Mouse (Mus musculus) CH12.LX (cell line): ENCODE data around the gene Atp6v1fnb. TPM values are rescaled to one million over a fixed set of nuclear protein-coding genes. Genes with fewer than 3 reads are reported as not detected.

Experiments
- DNase-seq: peaks from one replicate; pipeline ENCODE4 v3.0.0-alpha.2; 2013; ENCODE audit errors: extremely low read depth
- H3K27ac ChIP-seq: 2 replicates; pipeline ENCODE4 v1.5.1; 2012; ENCODE audit warnings: low read depth, mild to moderate bottlenecking, control low read depth, moderate library complexity; ENCODE audit not compliant: insufficient read depth
- H3K27me3 ChIP-seq: replicated peaks from 2 replicates; pipeline ENCODE3; 2012; ENCODE audit warnings: inconsistent platforms
- H3K36me3 ChIP-seq, 2 experiments: replicated peaks in 1 of 2; 2 replicates each; pipeline versions ENCODE3 to v1.6.1; 2012; ENCODE audit warnings: inconsistent platforms in 1 of 2, low read length in 1 of 2, mild to moderate bottlenecking in 1 of 2, mixed read lengths in 1 of 2, moderate library complexity in 1 of 2; ENCODE audit not compliant: control insufficient read depth in 1 of 2, insufficient read depth in 1 of 2
- H3K4me1 ChIP-seq, 2 experiments: 2 replicates each; pipeline ENCODE4 v1.6.1; 2012; ENCODE audit warnings: inconsistent platforms in 1 of 2, moderate library complexity in 1 of 2; ENCODE audit not compliant: insufficient read depth in 2 of 2, control insufficient read depth in 1 of 2
- H3K4me2 ChIP-seq: 2 replicates; pipeline ENCODE4 v1.6.1; 2012; ENCODE audit warnings: low read depth, mild to moderate bottlenecking, control low read depth; ENCODE audit not compliant: poor library complexity, insufficient read depth, severe bottlenecking
- H3K4me3 ChIP-seq, 3 experiments: fragments of 150-350 bp in 1 of 3; sonication (generic) in 1 of 3; replicated peaks in 1 of 3; 2 replicates each; pipeline versions ENCODE3 to v1.5.1; 2011 to 2012; ENCODE audit warnings: low read depth in 2 of 3, low read length in 2 of 3, mild to moderate bottlenecking in 2 of 3, moderate library complexity in 2 of 3, control low read depth in 1 of 3, improper control_type of control experiment in 1 of 3, inconsistent platforms in 1 of 3, mixed read lengths in 1 of 3; ENCODE audit not compliant: poor library complexity in 1 of 3
- H3K79me2 ChIP-seq: replicated peaks from 2 replicates; pipeline ENCODE4 v1.6.1; 2012; ENCODE audit warnings: mild to moderate bottlenecking, moderate library complexity; ENCODE audit not compliant: control insufficient read depth, poor library complexity, insufficient read depth, severe bottlenecking; ENCODE audit errors: extremely low read depth
- H3K9ac ChIP-seq: 2 replicates; pipeline ENCODE4 v1.6.1; 2012; ENCODE audit warnings: low read depth, mild to moderate bottlenecking, control low read depth, moderate library complexity; ENCODE audit not compliant: insufficient read depth
- H3K9me3 ChIP-seq: replicated peaks from 2 replicates; pipeline ENCODE3; 2012; ENCODE audit warnings: low read length, inconsistent platforms, mixed read lengths
- BHLHE40 ChIP-seq: IDR thresholded peaks from 2 replicates; pipeline ENCODE4 v1.6.1; 2011; ENCODE audit warnings: mild to moderate bottlenecking, low read depth, low read length, improper control_type of control experiment
- CHD1 ChIP-seq: IDR thresholded peaks from 2 replicates; pipeline ENCODE4 v1.6.1; 2012; ENCODE audit warnings: low read depth, low read length, improper control_type of control experiment, inconsistent platforms
- CHD2 ChIP-seq: IDR thresholded peaks from 2 replicates; pipeline ENCODE4 v1.6.1; 2011; ENCODE audit warnings: low read length, improper control_type of control experiment
- CTCF ChIP-seq, 2 experiments: IDR thresholded peaks in 1 of 2; conservative IDR thresholded peaks in 1 of 2; 2 replicates each; pipeline ENCODE4 v1.5.1; 2011 to 2012; ENCODE audit warnings: low read depth in 2 of 2, low read length in 2 of 2, improper control_type of control experiment in 1 of 2, inconsistent platforms in 1 of 2, mild to moderate bottlenecking in 1 of 2, moderate library complexity in 1 of 2
- E2F4 ChIP-seq: IDR thresholded peaks from 2 replicates; pipeline ENCODE4 v1.6.1; 2011; ENCODE audit warnings: low read depth, low read length, improper control_type of control experiment; ENCODE audit not compliant: insufficient replicate concordance
- ELF1 ChIP-seq: IDR thresholded peaks from 2 replicates; pipeline ENCODE4 v1.6.1; 2014; ENCODE audit warnings: low read depth, mild to moderate bottlenecking, inconsistent platforms, low read length, improper control_type of control experiment
- EP300 ChIP-seq: IDR thresholded peaks from 2 replicates; pipeline ENCODE4 v1.6.1; 2011; ENCODE audit warnings: low read length, improper control_type of control experiment
- ETS1 ChIP-seq: conservative IDR thresholded peaks from 2 replicates; pipeline ENCODE4 v1.6.1; 2012; ENCODE audit warnings: low read depth, mild to moderate bottlenecking, inconsistent platforms, low read length, improper control_type of control experiment, moderate library complexity
- GABPA ChIP-seq: IDR thresholded peaks from 2 replicates; pipeline ENCODE4 v1.6.1; 2012; ENCODE audit warnings: low read depth, low read length, improper control_type of control experiment, inconsistent platforms; ENCODE audit not compliant: insufficient replicate concordance
- HCFC1 ChIP-seq: IDR thresholded peaks from 2 replicates; pipeline ENCODE4 v1.6.1; 2012; ENCODE audit warnings: low read depth, mild to moderate bottlenecking, inconsistent platforms, low read length, improper control_type of control experiment
- IRF4 ChIP-seq: IDR thresholded peaks from 2 replicates; pipeline ENCODE4 v1.6.1; 2014; ENCODE audit warnings: low read depth, mild to moderate bottlenecking, inconsistent platforms, low read length, improper control_type of control experiment
- JUN ChIP-seq: IDR thresholded peaks from 2 replicates; pipeline ENCODE4 v1.6.1; 2011; ENCODE audit warnings: low read depth, mild to moderate bottlenecking, low read length, improper control_type of control experiment, moderate library complexity; ENCODE audit not compliant: insufficient read depth
- JUND ChIP-seq: conservative IDR thresholded peaks from 2 replicates; pipeline ENCODE4 v1.6.1; 2011; ENCODE audit warnings: low read depth, low read length, improper control_type of control experiment
- KAT2A ChIP-seq: IDR thresholded peaks from 2 replicates; pipeline ENCODE4 v1.6.1; 2012; ENCODE audit warnings: low read length, improper control_type of control experiment, inconsistent platforms; ENCODE audit not compliant: insufficient replicate concordance
- MAFK ChIP-seq: IDR thresholded peaks from 2 replicates; pipeline ENCODE4 v1.6.1; 2011; ENCODE audit warnings: low read length, improper control_type of control experiment; ENCODE audit not compliant: insufficient replicate concordance
- MAX ChIP-seq: IDR thresholded peaks from 2 replicates; pipeline ENCODE4 v1.6.1; 2011; ENCODE audit warnings: low read length, improper control_type of control experiment
- MAZ ChIP-seq: IDR thresholded peaks from 2 replicates; pipeline ENCODE4 v1.6.1; 2012; ENCODE audit warnings: low read depth, mild to moderate bottlenecking, inconsistent platforms, low read length, improper control_type of control experiment, moderate library complexity
- MEF2A ChIP-seq: IDR thresholded peaks from 2 replicates; pipeline ENCODE4 v1.6.1; 2014; ENCODE audit warnings: low read depth, mild to moderate bottlenecking, inconsistent platforms, low read length, improper control_type of control experiment, borderline replicate concordance
- MXI1 ChIP-seq: IDR thresholded peaks from 2 replicates; pipeline ENCODE4 v1.6.1; 2011; ENCODE audit warnings: mild to moderate bottlenecking, low read depth, low read length, improper control_type of control experiment
- MYC ChIP-seq: IDR thresholded peaks from 2 replicates; pipeline ENCODE4 v1.6.1; 2011; ENCODE audit warnings: low read depth, mild to moderate bottlenecking, improper control_type of control experiment, low read length
- NELFE ChIP-seq: IDR thresholded peaks from 2 replicates; pipeline ENCODE4 v1.6.1; 2011; ENCODE audit warnings: low read depth, low read length, improper control_type of control experiment
- NRF1 ChIP-seq: IDR thresholded peaks from 2 replicates; pipeline ENCODE4 v1.6.1; 2014; ENCODE audit warnings: low read depth, mild to moderate bottlenecking, inconsistent platforms, low read length, improper control_type of control experiment, moderate library complexity
- PAX5 ChIP-seq: IDR thresholded peaks from 2 replicates; pipeline ENCODE4 v1.6.1; 2012; ENCODE audit warnings: low read length, inconsistent platforms, mixed read lengths
- POLR2A ChIP-seq: IDR thresholded peaks from 2 replicates; pipeline ENCODE4 v1.6.1; 2011; ENCODE audit warnings: low read depth, mild to moderate bottlenecking, improper control_type of control experiment, low read length
- POLR2AphosphoS2 ChIP-seq: IDR thresholded peaks from 2 replicates; pipeline ENCODE4 v1.6.1; 2011; ENCODE audit warnings: low read depth, low read length, improper control_type of control experiment
- RAD21 ChIP-seq: IDR thresholded peaks from 2 replicates; pipeline ENCODE4 v1.6.1; 2011; ENCODE audit warnings: low read depth, mild to moderate bottlenecking, low read length, improper control_type of control experiment, moderate library complexity
- RCOR1 ChIP-seq: conservative IDR thresholded peaks from 2 replicates; pipeline ENCODE4 v1.6.1; 2012; ENCODE audit warnings: low read depth, mild to moderate bottlenecking, inconsistent platforms, low read length, improper control_type of control experiment
- SIN3A ChIP-seq: IDR thresholded peaks from 2 replicates; pipeline ENCODE4 v1.6.1; 2012; ENCODE audit warnings: low read length, improper control_type of control experiment, inconsistent platforms
- SMC3 ChIP-seq: IDR thresholded peaks from 2 replicates; pipeline ENCODE4 v1.6.1; 2011; ENCODE audit warnings: low read depth, low read length, improper control_type of control experiment
- TBP ChIP-seq: conservative IDR thresholded peaks from 2 replicates; pipeline ENCODE4 v1.6.1; 2011; ENCODE audit warnings: low read depth, low read length, improper control_type of control experiment
- TCF12 ChIP-seq: IDR thresholded peaks from 2 replicates; pipeline ENCODE4 v1.6.1; 2014; ENCODE audit warnings: low read depth, mild to moderate bottlenecking, inconsistent platforms, low read length, improper control_type of control experiment
- UBTF ChIP-seq: IDR thresholded peaks from 2 replicates; pipeline ENCODE4 v1.6.1; 2012; ENCODE audit warnings: low read depth, mild to moderate bottlenecking, inconsistent platforms, low read length, improper control_type of control experiment, moderate library complexity
- USF1 ChIP-seq: IDR thresholded peaks from 2 replicates; pipeline ENCODE4 v1.6.1; 2014; ENCODE audit warnings: low read depth, mild to moderate bottlenecking, inconsistent platforms, low read length, improper control_type of control experiment
- USF2 ChIP-seq: conservative IDR thresholded peaks from 2 replicates; pipeline ENCODE4 v1.6.1; 2011; ENCODE audit warnings: low read depth, low read length, improper control_type of control experiment
- ZC3H11A ChIP-seq: IDR thresholded peaks from 2 replicates; pipeline ENCODE4 v1.6.1; 2012; ENCODE audit warnings: low read depth, mild to moderate bottlenecking, inconsistent platforms, low read length, improper control_type of control experiment
- ZKSCAN1 ChIP-seq: IDR thresholded peaks from 2 replicates; pipeline ENCODE4 v1.6.1; 2012; ENCODE audit warnings: low read depth, inconsistent platforms, low read length, improper control_type of control experiment, borderline replicate concordance
- ZMIZ1 ChIP-seq: IDR thresholded peaks from 2 replicates; pipeline ENCODE4 v1.6.1; 2012; ENCODE audit warnings: low read depth, mild to moderate bottlenecking, inconsistent platforms, low read length, improper control_type of control experiment
- ZNF384 ChIP-seq: IDR thresholded peaks from 2 replicates; pipeline ENCODE4 v1.6.1; 2012; ENCODE audit warnings: low read depth, low read length, improper control_type of control experiment, inconsistent platforms
- dilution Hi-C: fragments of 300-500 bp; cut with MboI; formaldehyde crosslinking; loops from 2 replicates; pipeline ENCODE4 v1.14.3; 2020; ENCODE audit warnings: low sequenced_read_pairs; ENCODE audit not compliant: extremely low pct_unique_long_range_greater_than_20kb, extremely low pct_ligation_motif_present
- in situ Hi-C: fragments of 300-500 bp; cut with MboI; formaldehyde crosslinking; loops from 3 replicates; pipeline ENCODE4 v1.14.3; 2019; ENCODE audit warnings: low sequenced_read_pairs, low pct_ligation_motif_present, low pct_unique_long_range_greater_than_20kb, mixed read lengths
- polyA plus RNA-seq: library from polyadenylated mRNA; unstranded; fragments of >175 nt; gene quantifications from 2 replicates; pipeline ENCODE4 v1.2.1, GENCODE M21; 2012; ENCODE audit warnings: low read depth; ENCODE audit not compliant: insufficient read length
- total RNA-seq, 2 experiments: library from RNA; depleted of rRNA; stranded (reverse); fragments of 300-350 nt in 1 of 2; fragments of >200 nt in 1 of 2; gene quantifications; 2 replicates each; pipeline ENCODE4 v1.2.3; 2012 to 2014

Gene Atp6v1fnb
- total and polyA plus RNA-seq, 3 experiments: not detected

DNA sequence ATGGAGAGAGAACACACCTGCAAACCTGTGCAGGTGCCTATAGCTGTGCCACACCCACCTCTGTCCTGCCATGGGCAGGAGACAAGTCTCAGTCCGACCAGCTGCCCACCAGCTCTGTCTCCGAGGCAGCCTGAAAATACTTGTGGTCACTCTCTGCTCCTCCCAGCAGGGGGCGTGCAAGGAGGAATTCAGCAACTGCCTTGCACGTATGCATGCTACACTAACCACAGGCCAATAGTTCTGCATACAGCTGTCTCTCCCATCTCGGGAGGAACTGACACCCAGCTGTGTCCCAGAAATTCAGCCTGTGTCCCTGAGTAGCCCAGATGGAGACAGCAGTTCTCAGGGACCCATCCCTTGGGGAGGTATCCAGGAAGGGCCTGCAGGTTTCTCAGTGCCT is 45.9 kb downstream of the Atp6v1fnb start:
- Histone ChIP-seq H3K4me3 (no peak overlapping the region), H3K79me2 (no peaks in the 10 kb centered on the region), H3K27me3 (no peaks in the 10 kb centered on the region), H3K27ac (no peak overlapping the region), H3K36me3 (no peaks in the 10 kb centered on the region), H3K9ac (no peak overlapping the region)
- peak; percentile 82 for DNase-seq
- dilution Hi-C loops: no loop called here
- TF ChIP-seq ZKSCAN1 (no peak), UBTF (no peak), MAX (peak; percentile 48; the same call in 1 of the 2 replicates), PAX5 (no peak), MEF2A (peak; percentile 53; the same call in 1 of the 2 replicates), ELF1 (no peak; the same call in 1 of the 2 replicates), RCOR1 (no peak), MAZ (0 out of 2 replicates have a peak, but pooled peaks have one; percentile 24), E2F4 (no peak), KAT2A (no peak), NELFE (peak; percentile 58), JUND (no peak), CHD1 (no peak), ZC3H11A (peak; percentile 64), MAFK (no peak), ZNF384 (no peak), TBP (no peak), POLR2AphosphoS2 (no peak), EP300 (no peak), ZMIZ1 (no peak), MXI1 (no peak), TCF12 (peak; percentile 46; the same call in 1 of the 2 replicates), SMC3 (peak; percentile 97), USF1 (no peak), HCFC1 (no peak), CHD2 (no peak), RAD21 (peak; percentile 86), MYC (peak; percentile 74; the same call in 1 of the 2 replicates), POLR2A (no peak), SIN3A (peak; percentile 58; the same call in 1 of the 2 replicates), CTCF (conservative IDR thresholded peaks at IDR 0.05 in 1 of 2, IDR thresholded peaks at IDR 0.05 in 1 of 2; ENCODE audit: low read depth in 2 of 2, low read length in 2 of 2) (peak; percentile 77 to 94), ETS1 (peak; percentile 54), USF2 (no peak), NRF1 (no peak; the same call in 1 of the 2 replicates), IRF4 (peak; percentile 74), BHLHE40 (peak; percentile 54), JUN (no peak), GABPA (no peak)
- TF ChIP-seq, all 38 proteins: peak for 14
- in situ Hi-C loops: no loop called here
- Histone ChIP-seq H3K9me3 (peaks cover 9% of the 10 kb centered on the region), H3K4me1 (peaks cover 5 to 13% of the 10 kb centered on the region in 2 experiments; a peak in 3 of 4 replicates), H3K4me2 (no peak overlapping the region)
